Mouse (Mus musculus): ENCODE data around the gene Arid5b. TPM values are rescaled to one million over a fixed set of nuclear protein-coding genes. Genes with fewer than 3 reads are reported as not detected.

Gene Arid5b
- polyA plus RNA-seq (2015; fragmentation: Nextera tagmentation; extraction: Ambion mirVana), result 41.8 and 42.7 TPM in 2 replicates

- Histone ChIP-seq H3K9ac (ENCODE audit: low read length) (peak within 1 kb of the TSS; percentile 87), H3K27ac (ENCODE audit: low read length) (peak within 1 kb of the TSS; percentile 95), H3K27me3 (ENCODE audit: control insufficient read depth, insufficient read depth, low read depth, low read length) (no peaks in the 10 kb centered on the region), H3K4me1 (replicated peaks; ENCODE audit: control insufficient read depth, insufficient read depth, low read length) (peaks cover 21% of the 10 kb centered on the region), H3K4me2 (ENCODE audit: low read depth, low read length) (peak within 1 kb of the TSS; percentile 74), H3K4me3 (ENCODE audit: low read length) (peak within 1 kb of the TSS; percentile 85), H3K36me3 (ENCODE audit: control insufficient read depth, insufficient read depth, low read length) (no peaks in the 10 kb centered on the region; the same call in 1 of the 2 replicates), H3K9me3 (ENCODE audit: control insufficient read depth, low read length) (no peaks in the 10 kb centered on the region)
- WGBS, result under 1% methylated on average over 19 of the region's 24 CpGs
- no peak for ATAC-seq (ENCODE audit: low read depth)
Observed at GRCm38 (mm10) chr10:68278632-68279361, at the start of gene Arid5b. TSS of gene Arid5b (minus strand) at chr10:68278740.

- WGBS, result 73% methylated on average over 6 of the region's 6 CpGs
- H3K9me3 ChIP-seq (ENCODE audit: control insufficient read depth, low read length), result no peaks in the 10 kb centered on the region
- H3K9ac ChIP-seq (ENCODE audit: low read length), result no peak overlapping the region
- no peaks in the 10 kb centered on the region for H3K36me3 ChIP-seq (ENCODE audit: control insufficient read depth, insufficient read depth, low read length)
- no peak overlapping the region for H3K4me3 ChIP-seq (ENCODE audit: low read length)
- no peak overlapping the region for H3K4me2 ChIP-seq (ENCODE audit: low read depth, low read length)
- peaks cover 4% of the 10 kb centered on the region for H3K4me1 ChIP-seq (replicated peaks; ENCODE audit: control insufficient read depth, insufficient read depth, low read length)
- no peak for ATAC-seq (ENCODE audit: low read depth)
- no peaks in the 10 kb centered on the region for H3K27me3 ChIP-seq (ENCODE audit: control insufficient read depth, insufficient read depth, low read depth, low read length)
- H3K27ac ChIP-seq (ENCODE audit: low read length), result no peak overlapping the region
Observed at GRCm38 (mm10) chr10:68325378-68325777, 46.8 kb upstream of the Arid5b start.

- Histone ChIP-seq H3K27ac (ENCODE audit: low read length) (no peak overlapping the region), H3K27me3 (ENCODE audit: control insufficient read depth, insufficient read depth, low read depth, low read length) (no peaks in the 10 kb centered on the region), H3K9me3 (ENCODE audit: control insufficient read depth, low read length) (no peaks in the 10 kb centered on the region), H3K4me2 (ENCODE audit: low read depth, low read length) (no peak overlapping the region), H3K4me3 (ENCODE audit: low read length) (no peak overlapping the region), H3K4me1 (replicated peaks; ENCODE audit: control insufficient read depth, insufficient read depth, low read length) (peaks cover 11% of the 10 kb centered on the region), H3K36me3 (ENCODE audit: control insufficient read depth, insufficient read depth, low read length) (no peaks in the 10 kb centered on the region), H3K9ac (ENCODE audit: low read length) (no peak overlapping the region)
- ATAC-seq (ENCODE audit: low read depth), result no peak
- WGBS, result 74% methylated on average over 11 of the region's 11 CpGs
Observed at GRCm38 (mm10) chr10:68324061-68324460, 45.5 kb upstream of the Arid5b start.

- H3K9ac ChIP-seq (ENCODE audit: low read length), result no peak overlapping the region
- H3K27ac ChIP-seq (ENCODE audit: low read length), result peak overlapping the region; percentile 72
- H3K36me3 ChIP-seq (ENCODE audit: control insufficient read depth, insufficient read depth, low read length), result no peaks in the 10 kb centered on the region
- WGBS, result 61% methylated on average over 3 of the region's 3 CpGs
- no peak overlapping the region for H3K4me2 ChIP-seq (ENCODE audit: low read depth, low read length)
- H3K4me3 ChIP-seq (ENCODE audit: low read length), result no peak overlapping the region
- no peaks in the 10 kb centered on the region for H3K27me3 ChIP-seq (ENCODE audit: control insufficient read depth, insufficient read depth, low read depth, low read length)
- peak; percentile 87 for ATAC-seq (ENCODE audit: low read depth)
- peaks cover 17% of the 10 kb centered on the region for H3K4me1 ChIP-seq (replicated peaks; ENCODE audit: control insufficient read depth, insufficient read depth, low read length)
- no peaks in the 10 kb centered on the region for H3K9me3 ChIP-seq (ENCODE audit: control insufficient read depth, low read length)
Observed at GRCm38 (mm10) chr10:68323167-68323566, 44.6 kb upstream of the Arid5b start.

GRCm38 (mm10) chr10:68320986-68321385 is 42.4 kb upstream of the Arid5b start:
- Histone ChIP-seq H3K27me3 (ENCODE audit: control insufficient read depth, insufficient read depth, low read depth, low read length) (no peaks in the 10 kb centered on the region), H3K9me3 (ENCODE audit: control insufficient read depth, low read length) (0 out of 2 replicates have a peak, but pooled peaks cover 2% of the 10 kb centered on the region), H3K4me2 (ENCODE audit: low read depth, low read length) (no peak overlapping the region), H3K4me1 (replicated peaks; ENCODE audit: control insufficient read depth, insufficient read depth, low read length) (peaks cover 21% of the 10 kb centered on the region), H3K27ac (ENCODE audit: low read length) (no peak overlapping the region), H3K9ac (ENCODE audit: low read length) (no peak overlapping the region), H3K36me3 (ENCODE audit: control insufficient read depth, insufficient read depth, low read length) (no peaks in the 10 kb centered on the region), H3K4me3 (ENCODE audit: low read length) (no peak overlapping the region)
- WGBS, result 72% methylated on average over 4 of the region's 4 CpGs
- no peak for ATAC-seq (ENCODE audit: low read depth)

GRCm38 (mm10) chr10:68320496-68320895 is 42.0 kb upstream of the Arid5b start:
- WGBS, result 89% methylated on average over 5 of the region's 5 CpGs
- no peaks in the 10 kb centered on the region for H3K27me3 ChIP-seq (ENCODE audit: control insufficient read depth, insufficient read depth, low read depth, low read length)
- H3K9me3 ChIP-seq (ENCODE audit: control insufficient read depth, low read length), result 0 out of 2 replicates have a peak, but pooled peaks cover 2% of the 10 kb centered on the region

GRCm38 (mm10) chr10:68319438-68319837 is 40.9 kb upstream of the Arid5b start:
- H3K9me3 ChIP-seq (ENCODE audit: control insufficient read depth, low read length), result 0 out of 2 replicates have a peak, but pooled peaks cover 2% of the 10 kb centered on the region
- H3K27ac ChIP-seq (ENCODE audit: low read length), result peak overlapping the region; percentile 82
- no peak overlapping the region for H3K4me3 ChIP-seq (ENCODE audit: low read length)
- H3K4me2 ChIP-seq (ENCODE audit: low read depth, low read length), result no peak overlapping the region
- peaks cover 21% of the 10 kb centered on the region for H3K4me1 ChIP-seq (replicated peaks; ENCODE audit: control insufficient read depth, insufficient read depth, low read length)
- H3K9ac ChIP-seq (ENCODE audit: low read length), result no peak overlapping the region
- no peaks in the 10 kb centered on the region for H3K27me3 ChIP-seq (ENCODE audit: control insufficient read depth, insufficient read depth, low read depth, low read length)
- WGBS, result 29% methylated on average over 6 of the region's 6 CpGs
- ATAC-seq (ENCODE audit: low read depth), result no peak
- no peaks in the 10 kb centered on the region for H3K36me3 ChIP-seq (ENCODE audit: control insufficient read depth, insufficient read depth, low read length)

More at GRCm38 (mm10) chr10:68320496-68320895, 42.0 kb upstream of the Arid5b start:
- H3K27ac ChIP-seq (ENCODE audit: low read length), result no peak overlapping the region
- H3K36me3 ChIP-seq (ENCODE audit: control insufficient read depth, insufficient read depth, low read length), result no peaks in the 10 kb centered on the region
- ATAC-seq (ENCODE audit: low read depth), result no peak
- H3K9ac ChIP-seq (ENCODE audit: low read length), result no peak overlapping the region
- peaks cover 21% of the 10 kb centered on the region for H3K4me1 ChIP-seq (replicated peaks; ENCODE audit: control insufficient read depth, insufficient read depth, low read length)
- H3K4me2 ChIP-seq (ENCODE audit: low read depth, low read length), result no peak overlapping the region
- H3K4me3 ChIP-seq (ENCODE audit: low read length), result no peak overlapping the region

- WGBS, result 13% methylated on average over 6 of the region's 6 CpGs
- peaks cover 21% of the 10 kb centered on the region for H3K4me1 ChIP-seq (replicated peaks; ENCODE audit: control insufficient read depth, insufficient read depth, low read length)
- H3K36me3 ChIP-seq (ENCODE audit: control insufficient read depth, insufficient read depth, low read length), result no peaks in the 10 kb centered on the region
- H3K4me2 ChIP-seq (ENCODE audit: low read depth, low read length), result no peak overlapping the region
- ATAC-seq (ENCODE audit: low read depth), result peak; percentile 44; the same call in 1 of the 2 replicates
- H3K9ac ChIP-seq (ENCODE audit: low read length), result no peak overlapping the region
- peak overlapping the region; percentile 56 for H3K27ac ChIP-seq (ENCODE audit: low read length)
- 0 out of 2 replicates have a peak, but pooled peaks cover 2% of the 10 kb centered on the region for H3K9me3 ChIP-seq (ENCODE audit: control insufficient read depth, low read length)
- no peak overlapping the region for H3K4me3 ChIP-seq (ENCODE audit: low read length)
- no peaks in the 10 kb centered on the region for H3K27me3 ChIP-seq (ENCODE audit: control insufficient read depth, insufficient read depth, low read depth, low read length)
Observed at GRCm38 (mm10) chr10:68318438-68318979, 40.0 kb upstream of the Arid5b start.

- 73% methylated on average over 8 of the region's 8 CpGs for WGBS
- Histone ChIP-seq H3K36me3 (ENCODE audit: control insufficient read depth, insufficient read depth, low read length) (no peaks in the 10 kb centered on the region), H3K4me1 (replicated peaks; ENCODE audit: control insufficient read depth, insufficient read depth, low read length) (no peaks in the 10 kb centered on the region), H3K4me3 (ENCODE audit: low read length) (no peak overlapping the region), H3K27me3 (ENCODE audit: control insufficient read depth, insufficient read depth, low read depth, low read length) (no peaks in the 10 kb centered on the region), H3K27ac (ENCODE audit: low read length) (no peak overlapping the region), H3K4me2 (ENCODE audit: low read depth, low read length) (no peak overlapping the region), H3K9me3 (ENCODE audit: control insufficient read depth, low read length) (peaks cover 2% of the 10 kb centered on the region; the same call in 1 of the 2 replicates), H3K9ac (ENCODE audit: low read length) (no peak overlapping the region)
- no peak for ATAC-seq (ENCODE audit: low read depth)
Observed at GRCm38 (mm10) chr10:68312734-68313133, 34.2 kb upstream of the Arid5b start.
